Mouse (Mus musculus) intestine, embryonic 15.5 days (tissue): ENCODE results near the gene Ing4. TPM values are rescaled to one million over a fixed set of nuclear protein-coding genes. Genes with fewer than 3 reads are reported as not detected.

Source experiments
- ATAC-seq: fragments of 200-750 bp; cut with Nextera tagmentation; 2 replicates; pipeline ENCODE4 v1.8.0; 2017; ENCODE audit warnings: moderate TSS enrichment, moderate library complexity
- H3K27ac ChIP-seq: fragments of 300-500 bp; sonication (generic); 2 replicates; pipeline ENCODE4 v1.5.1; 2015; ENCODE audit warnings: mild to moderate bottlenecking, inconsistent platforms
- H3K27me3 ChIP-seq: fragments of 300-500 bp; sonication (generic); replicated peaks from 2 replicates; pipeline ENCODE4 v1.6.1; 2015; ENCODE audit warnings: inconsistent platforms
- H3K36me3 ChIP-seq: fragments of 300-500 bp; sonication (generic); 2 replicates; pipeline ENCODE4 v1.6.1; 2015; ENCODE audit warnings: inconsistent platforms
- H3K4me1 ChIP-seq: fragments of 300-500 bp; sonication (generic); replicated peaks from 2 replicates; pipeline ENCODE4 v1.6.1; 2015; ENCODE audit warnings: inconsistent platforms
- H3K4me2 ChIP-seq: fragments of 300-500 bp; sonication (generic); replicated peaks from 2 replicates; pipeline ENCODE4 v1.6.1; 2015; ENCODE audit warnings: mild to moderate bottlenecking, inconsistent platforms
- H3K4me3 ChIP-seq: fragments of 300-500 bp; sonication (generic); replicated peaks from 2 replicates; pipeline ENCODE4 v1.5.1; 2015; ENCODE audit warnings: inconsistent platforms
- H3K9ac ChIP-seq: fragments of 300-500 bp; sonication (generic); 2 replicates; pipeline ENCODE4 v1.6.1; 2015; ENCODE audit warnings: inconsistent platforms
- H3K9me3 ChIP-seq: fragments of 300-500 bp; sonication (generic); 2 replicates; pipeline ENCODE4 v1.6.1; 2016; ENCODE audit warnings: inconsistent platforms
- WGBS: fragments of 180-500 bp; shearing (Covaris S2); methylation state at CpG from one replicate; pipeline ENCODE4 v1.1.7; 2015; 5-methylcytosine and 5-hydroxymethylcytosine counted together
- polyA plus RNA-seq: library from polyadenylated mRNA; unstranded; fragments of >200 nt; fragmentation: Nextera tagmentation; extraction: Ambion mirVana; gene quantifications from 2 replicates; pipeline ENCODE4 v1.2.1, GENCODE M21; 2015

Ing4 gene
- polyA plus RNA-seq = 96.2 and 103 TPM in 2 replicates

- Histone ChIP-seq H3K4me2 (peak within 1 kb of the TSS; percentile 65), H3K4me3 (peak within 1 kb of the TSS; percentile 68), H3K27ac (peak within 1 kb of the TSS; percentile 65), H3K9ac (peak within 1 kb of the TSS; percentile 67), H3K36me3 (peaks cover 22% of the 10 kb centered on the region), H3K4me1 (no peaks in the 10 kb centered on the region), H3K27me3 (no peaks in the 10 kb centered on the region), H3K9me3 (no peaks in the 10 kb centered on the region)
- under 1% methylated on average over 26 of the region's 26 CpGs for WGBS
- ATAC-seq = peak; percentile 98
Observed at GRCm38 (mm10) chr6:125039533-125040153, at the start of gene Ing4. Gene Ing4 (plus strand): TSS chr6:125039760.

GRCm38 (mm10) chr6:124992241-124992640 lies 47.3 kb upstream of the Ing4 start:
- no peak overlapping the region for H3K27ac ChIP-seq
- 74% methylated on average over 4 of the region's 4 CpGs for WGBS
- peaks cover 28% of the 10 kb centered on the region for H3K27me3 ChIP-seq
- H3K4me2 ChIP-seq = no peak overlapping the region
- H3K36me3 ChIP-seq = no peaks in the 10 kb centered on the region
- H3K9ac ChIP-seq = no peak overlapping the region
- no peak overlapping the region for H3K4me3 ChIP-seq
- H3K9me3 ChIP-seq = no peaks in the 10 kb centered on the region
- H3K4me1 ChIP-seq = peaks cover 8% of the 10 kb centered on the region
- ATAC-seq = no peak

GRCm38 (mm10) chr6:124993365-124993764 lies 46.2 kb upstream of the Ing4 start:
- H3K4me3 ChIP-seq = no peak overlapping the region
- H3K9me3 ChIP-seq = no peaks in the 10 kb centered on the region
- peaks cover 39% of the 10 kb centered on the region for H3K27me3 ChIP-seq
- ATAC-seq = peak; percentile 69
- no peak overlapping the region for H3K4me2 ChIP-seq
- 61% methylated on average over 9 of the region's 9 CpGs for WGBS
- no peak overlapping the region for H3K27ac ChIP-seq
- H3K9ac ChIP-seq = no peak overlapping the region
- H3K4me1 ChIP-seq = peaks cover 10% of the 10 kb centered on the region
- H3K36me3 ChIP-seq = no peaks in the 10 kb centered on the region

GRCm38 (mm10) chr6:124993876-124994275 lies 45.7 kb upstream of the Ing4 start:
- H3K27ac ChIP-seq = no peak overlapping the region
- 0 out of 2 replicates have a peak overlapping the region, but pooled peaks have one; percentile 8 for H3K9ac ChIP-seq
- no peaks in the 10 kb centered on the region for H3K9me3 ChIP-seq
- 14% methylated on average over 11 of the region's 11 CpGs for WGBS
- peaks cover 44% of the 10 kb centered on the region for H3K27me3 ChIP-seq
- peaks cover 10% of the 10 kb centered on the region for H3K4me1 ChIP-seq
- H3K4me2 ChIP-seq = peak overlapping the region; percentile 27; the same call in 1 of the 2 replicates
- H3K4me3 ChIP-seq = no peak overlapping the region
- H3K36me3 ChIP-seq = no peaks in the 10 kb centered on the region
- ATAC-seq = no peak

GRCm38 (mm10) chr6:124995246-124995645 lies 44.3 kb upstream of the Ing4 start:
- Histone ChIP-seq H3K27me3 (peaks cover 55% of the 10 kb centered on the region), H3K36me3 (no peaks in the 10 kb centered on the region), H3K4me1 (peaks cover 10% of the 10 kb centered on the region), H3K27ac (no peak overlapping the region), H3K9me3 (no peaks in the 10 kb centered on the region), H3K4me3 (no peak overlapping the region), H3K4me2 (no peak overlapping the region), H3K9ac (no peak overlapping the region)
- 75% methylated on average over 7 of the region's 7 CpGs for WGBS
- no peak for ATAC-seq

- Histone ChIP-seq H3K9ac (peak overlapping the region; percentile 10; the same call in 1 of the 2 replicates), H3K4me2 (peak overlapping the region; percentile 100), H3K36me3 (no peaks in the 10 kb centered on the region), H3K4me1 (peaks cover 10% of the 10 kb centered on the region), H3K27me3 (peaks cover 55% of the 10 kb centered on the region), H3K9me3 (no peaks in the 10 kb centered on the region), H3K4me3 (no peak overlapping the region), H3K27ac (no peak overlapping the region)
- 61% methylated on average over 8 of the region's 8 CpGs for WGBS
- ATAC-seq = no peak
Observed at GRCm38 (mm10) chr6:124995831-124996403, 43.6 kb upstream of the Ing4 start.

- H3K4me2 ChIP-seq = peak within 1 kb of the TSS; percentile 100
- H3K4me3 ChIP-seq = peak within 1 kb of the TSS; percentile 56
- no peaks in the 10 kb centered on the region for H3K9me3 ChIP-seq
- H3K4me1 ChIP-seq = peaks cover 10% of the 10 kb centered on the region
- 1% methylated on average over 75 of the region's 78 CpGs for WGBS
- no peaks in the 10 kb centered on the region for H3K36me3 ChIP-seq
- H3K9ac ChIP-seq = peak within 1 kb of the TSS; percentile 61
- ATAC-seq = peak; percentile 63
- H3K27me3 ChIP-seq = peaks cover 59% of the 10 kb centered on the region
- H3K27ac ChIP-seq = no peak within 1 kb of the TSS
Observed at GRCm38 (mm10) chr6:124996551-124997501, 42.7 kb upstream of the Ing4 start, which contains the start of gene Pianp. Gene Pianp (plus strand): TSS chr6:124996694.

GRCm38 (mm10) chr6:124998066-124998465 lies 41.5 kb upstream of the Ing4 start:
- no peak overlapping the region for H3K9ac ChIP-seq
- no peaks in the 10 kb centered on the region for H3K9me3 ChIP-seq
- no peak overlapping the region for H3K4me3 ChIP-seq
- peak overlapping the region; percentile 100; the same call in 1 of the 2 replicates for H3K4me2 ChIP-seq
- H3K4me1 ChIP-seq = peaks cover 10% of the 10 kb centered on the region
- 15% methylated on average over 8 of the region's 8 CpGs for WGBS
- no peak overlapping the region for H3K27ac ChIP-seq
- peaks cover 64% of the 10 kb centered on the region for H3K27me3 ChIP-seq
- no peak for ATAC-seq
- no peaks in the 10 kb centered on the region for H3K36me3 ChIP-seq

GRCm38 (mm10) chr6:124999091-124999490 lies 40.5 kb upstream of the Ing4 start:
- H3K36me3 ChIP-seq = no peaks in the 10 kb centered on the region
- no peaks in the 10 kb centered on the region for H3K9me3 ChIP-seq
- no peak overlapping the region for H3K4me3 ChIP-seq
- no peak for ATAC-seq
- WGBS = 36% methylated on average over 14 of the region's 14 CpGs
- H3K27me3 ChIP-seq = peaks cover 68% of the 10 kb centered on the region
- no peak overlapping the region for H3K27ac ChIP-seq
- no peak overlapping the region for H3K9ac ChIP-seq
- H3K4me1 ChIP-seq = peaks cover 13% of the 10 kb centered on the region
- H3K4me2 ChIP-seq = no peak overlapping the region

- Histone ChIP-seq H3K9me3 (no peaks in the 10 kb centered on the region), H3K36me3 (no peaks in the 10 kb centered on the region), H3K9ac (no peak overlapping the region), H3K4me2 (no peak overlapping the region), H3K27me3 (peaks cover 64% of the 10 kb centered on the region), H3K4me1 (peaks cover 13% of the 10 kb centered on the region), H3K27ac (no peak overlapping the region), H3K4me3 (no peak overlapping the region)
- ATAC-seq = no peak
- 31% methylated on average over 10 of the region's 10 CpGs for WGBS
Observed at GRCm38 (mm10) chr6:124999546-124999945, 40.0 kb upstream of the Ing4 start.

GRCm38 (mm10) chr6:125003706-125004105 lies 35.9 kb upstream of the Ing4 start:
- peaks cover 5% of the 10 kb centered on the region; the same call in 1 of the 2 replicates for H3K4me1 ChIP-seq
- H3K4me2 ChIP-seq = no peak overlapping the region
- no peak overlapping the region for H3K27ac ChIP-seq
- no peak overlapping the region for H3K9ac ChIP-seq
- 29% methylated on average over 3 of the region's 3 CpGs for WGBS
- no peak overlapping the region for H3K4me3 ChIP-seq
- H3K9me3 ChIP-seq = no peaks in the 10 kb centered on the region
- no peak for ATAC-seq
- H3K36me3 ChIP-seq = no peaks in the 10 kb centered on the region
- H3K27me3 ChIP-seq = peaks cover 28% of the 10 kb centered on the region

- no peak overlapping the region for H3K27ac ChIP-seq
Observed at GRCm38 (mm10) chr6:125005086-125005485, 34.5 kb upstream of the Ing4 start.

More at GRCm38 (mm10) chr6:125005086-125005485, 34.5 kb upstream of the Ing4 start:
- H3K9me3 ChIP-seq = no peaks in the 10 kb centered on the region
- peaks cover 16% of the 10 kb centered on the region for H3K27me3 ChIP-seq
- no peak overlapping the region for H3K4me2 ChIP-seq
- 36% methylated on average over 3 of the region's 3 CpGs for WGBS
- no peak for ATAC-seq
- peaks cover 9% of the 10 kb centered on the region for H3K4me1 ChIP-seq
- no peak overlapping the region; the same call in 1 of the 2 replicates for H3K9ac ChIP-seq
- no peak overlapping the region for H3K4me3 ChIP-seq
- no peaks in the 10 kb centered on the region for H3K36me3 ChIP-seq
